Mouse (Mus musculus): ENCODE results near the gene Nphp4. TPM values are rescaled to one million over a fixed set of nuclear protein-coding genes. Genes with fewer than 3 reads are reported as not detected.

Gene Nphp4
- total RNA-seq, 2 experiments from 2014 or later = 18.7 to 19.9 TPM

Other genes starting within 250 kb of the Nphp4 start
- gene Gpr153, start 202.5 kb upstream of the Nphp4 start, total RNA-seq (2021) = 10 to 100 TPM; 31.2 to 31.6 TPM
- gene Hes3, start 185.0 kb upstream of the Nphp4 start, total RNA-seq (2021) = under 1 TPM; 0.20 to 0.42 TPM
- gene Icmt, start 179.5 kb upstream of the Nphp4 start, total RNA-seq (2021) = 10 to 100 TPM; 43.1 to 45.0 TPM
- gene Rnf207, start 157.7 kb upstream of the Nphp4 start, total RNA-seq (2021) = 1 to 10 TPM; 5.3 to 7.4 TPM
- gene Rpl22, start 151.0 kb upstream of the Nphp4 start, total RNA-seq (2021) = 100 to 1,000 TPM; 182 to 187 TPM
- 100 to 1,000 TPM; 160 to 177 TPM for gene Chd5, start 138.1 kb upstream of the Nphp4 start, total RNA-seq (2021)
- gene Kcnab2, start 1.2 kb downstream of the Nphp4 start, total RNA-seq (2021) = 100 to 1,000 TPM; 216 to 228 TPM